Mouse (Mus musculus) inflammation-experienced regulatory T-cells (primary cell): ENCODE results near the gene Trmt13. TPM values are rescaled to one million over a fixed set of nuclear protein-coding genes. Genes with fewer than 3 reads are reported as not detected.

Experiments
- polyA plus RNA-seq, 2 experiments: library from polyadenylated mRNA; unstranded; fragments of 100-300 nt; shearing (Covaris generic); gene quantifications; one replicate each; pipeline ENCODE4 v1.2.1; 2017

The Trmt13 gene
- polyA plus RNA-seq, result 10 to 100 TPM; 33.3 to 34.6 TPM

GRCm38 (mm10) chr3:116614295-116614892 is at the start of gene Trmt13:
Trmt13 (minus strand) TSS chr3:116614587.

GRCm38 (mm10) chr3:116662463-116662863 is 48.1 kb upstream of the Trmt13 start, which contains the start of gene Mfsd14a:
Mfsd14a (minus strand) TSS chr3:116662677.

GRCm38 (mm10) chr3:116594728-116595602 is 19.4 kb downstream of the Trmt13 start, which contains the start of gene Sass6:
Sass6 (plus strand) TSS chr3:116594982.

GRCm38 (mm10) chr3:116562408-116563094 is 51.8 kb downstream of the Trmt13 start, which contains the start of gene Lrrc39:
Lrrc39 (plus strand) TSS chr3:116562973.

Other genes with a start within 250 kb of the Trmt13 start
- 10 to 100 TPM; 19.5 to 21.9 TPM for gene Cdc14a, start 190.6 kb downstream of the Trmt13 start, polyA plus RNA-seq
- 10 to 100 TPM; 45.7 to 47.3 TPM for gene Rtca, start 106.4 kb downstream of the Trmt13 start, polyA plus RNA-seq
- 10 to 100 TPM; 12.5 to 16.0 TPM for gene Dbt, start 101.5 kb downstream of the Trmt13 start, polyA plus RNA-seq
- under 1 TPM; 0.12 to 0.75 TPM for gene Lrrc39, start 51.6 kb downstream of the Trmt13 start, polyA plus RNA-seq
- gene Sass6, start 19.6 kb downstream of the Trmt13 start, polyA plus RNA-seq, result 10 to 100 TPM in 1 of 2 experiments, 1 to 10 TPM in 1; 6.1 to 11.6 TPM
- gene Mfsd14a, start 48.1 kb upstream of the Trmt13 start, polyA plus RNA-seq, result 100 to 1,000 TPM; 108 to 126 TPM
- 1 to 10 TPM in 1 of 2 experiments, not detected in 1; 1.3 TPM for gene Gm43191, start 66.7 kb upstream of the Trmt13 start, polyA plus RNA-seq
- 10 to 100 TPM; 19.7 to 25.4 TPM for gene Slc35a3, start 98.2 kb upstream of the Trmt13 start, polyA plus RNA-seq
- gene Agl, start 193.6 kb upstream of the Trmt13 start, polyA plus RNA-seq, result 10 to 100 TPM in 1 of 2 experiments, 1 to 10 TPM in 1; 5.8 to 12.9 TPM
- 10 to 100 TPM; 19.8 to 20.0 TPM for gene Frrs1, start 244.9 kb upstream of the Trmt13 start, polyA plus RNA-seq